Mouse (Mus musculus) myocyte (in vitro differentiated cells): ENCODE measurements around the gene Plekhm3.

ENCODE experiments used
- MAX ChIP-seq: IDR thresholded peaks from one replicate; pipeline ENCODE4 v1.6.1; 2011; ENCODE audit warnings: low read depth, mild to moderate bottlenecking, control low read depth
- MYOG ChIP-seq, 3 experiments: IDR thresholded peaks; one replicate each; pipeline ENCODE4 v1.6.1; 2011; ENCODE audit warnings: control low read depth in 2 of 3, low read depth in 2 of 3, mild to moderate bottlenecking in 2 of 3; ENCODE audit not compliant: insufficient read length in 2 of 3, control insufficient read depth in 1 of 3, insufficient read depth in 1 of 3
- POLR2A ChIP-seq: IDR thresholded peaks from one replicate; pipeline ENCODE4 v1.6.1; 2011; ENCODE audit warnings: low read depth, mild to moderate bottlenecking, control low read depth, moderate library complexity; ENCODE audit not compliant: insufficient read length
- TCF12 ChIP-seq: IDR thresholded peaks from one replicate; pipeline ENCODE4 v1.6.1; 2011; ENCODE audit warnings: mild to moderate bottlenecking, control low read depth; ENCODE audit not compliant: poor library complexity, insufficient read depth, severe bottlenecking
- USF1 ChIP-seq: IDR thresholded peaks from one replicate; pipeline ENCODE4 v1.6.1; 2011; ENCODE audit warnings: low read depth, mild to moderate bottlenecking, control low read depth, moderate library complexity

DNA sequence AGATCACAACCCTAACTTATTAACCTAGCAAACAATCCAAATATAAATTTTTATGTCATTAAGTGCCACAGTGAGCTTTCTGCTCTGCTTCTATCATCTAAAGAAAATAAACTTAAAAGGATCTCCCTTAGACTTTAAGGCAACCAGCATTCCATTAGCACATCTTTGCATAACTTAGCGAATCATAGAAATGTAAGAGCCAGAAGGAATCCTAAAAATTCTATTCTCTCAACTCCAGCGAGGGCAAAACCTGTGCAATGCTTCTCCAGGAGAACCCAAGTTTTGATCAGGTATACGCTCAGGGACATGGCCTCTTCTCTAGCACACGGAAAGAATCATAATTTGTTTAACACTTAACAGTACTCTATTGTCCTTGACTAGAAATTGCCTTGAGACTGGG lies 27.0 kb downstream of the Plekhm3 start:
- no peak for TF ChIP-seq TCF12
- TF ChIP-seq MYOG (IDR thresholded peaks at IDR 0.05; ENCODE audit: control insufficient read depth in 1 of 3, insufficient read depth in 1 of 3, insufficient read length in 2 of 3, low read depth in 2 of 3), result no peak
- no peak for TF ChIP-seq POLR2A
- TF ChIP-seq USF1, result no peak
- no peak for TF ChIP-seq MAX
